Mouse (Mus musculus) liver, embryonic 11.5 days (tissue): ENCODE measurements at regions not wholly inside any gene's neighbourhood (a gene's known extent, or its start where the extent isn't known, plus 50 kb on each side); places are given as distances from the start of the nearest gene placed in this dataset.

ENCODE experiments used
- ATAC-seq: fragments of 200-750 bp; cut with Nextera tagmentation; replicated peaks from 2 replicates; pipeline ENCODE4 v1.8.0; 2017; ENCODE audit warnings: moderate number of reproducible peaks, mild to moderate bottlenecking, moderate TSS enrichment, moderate library complexity; ENCODE audit not compliant: low FRiP score
- DNase-seq: peaks from one replicate; pipeline ENCODE4 v3.0.0-alpha.2; 2017; ENCODE audit warnings: low spot score
- H3K27ac ChIP-seq: fragments of 300-500 bp; sonication (generic); 2 replicates; pipeline ENCODE4 v1.5.1; 2014; ENCODE audit warnings: mild to moderate bottlenecking, low read depth, low read length, control low read depth
- H3K27me3 ChIP-seq: fragments of 300-500 bp; sonication (generic); replicated peaks from 2 replicates; pipeline ENCODE4 v1.6.1; 2014; ENCODE audit warnings: low read length, mixed read lengths; ENCODE audit not compliant: control insufficient read depth, insufficient read depth
- H3K36me3 ChIP-seq: fragments of 300-500 bp; sonication (generic); 2 replicates; pipeline ENCODE4 v1.6.1; 2014; ENCODE audit warnings: mild to moderate bottlenecking, low read length, moderate library complexity, mixed read lengths; ENCODE audit not compliant: control insufficient read depth, insufficient read depth
- H3K4me1 ChIP-seq: fragments of 300-500 bp; sonication (generic); replicated peaks from 2 replicates; pipeline ENCODE4 v1.6.1; 2014; ENCODE audit warnings: low read length, mixed read lengths; ENCODE audit not compliant: control insufficient read depth, insufficient read depth
- H3K4me2 ChIP-seq: fragments of 300-500 bp; sonication (generic); 2 replicates; pipeline ENCODE4 v1.6.1; 2014; ENCODE audit warnings: mild to moderate bottlenecking, control low read depth, moderate library complexity
- H3K4me3 ChIP-seq: fragments of 300-500 bp; sonication (generic); 2 replicates; pipeline ENCODE4 v1.5.1; 2014; ENCODE audit warnings: low read depth, low read length, control low read depth
- H3K9ac ChIP-seq: fragments of 300-500 bp; sonication (generic); 2 replicates; pipeline ENCODE4 v1.6.1; 2014; ENCODE audit warnings: low read depth, low read length, control low read depth
- H3K9me3 ChIP-seq: fragments of 300-500 bp; sonication (generic); 2 replicates; pipeline ENCODE4 v1.6.1; 2016; ENCODE audit warnings: low read length, inconsistent platforms, mixed read lengths; ENCODE audit not compliant: control insufficient read depth
- WGBS: fragments of 180-500 bp; shearing (Covaris S2); extraction: QIAGEN DNeasy Blood & Tissue Kit; methylation state at CpG from one replicate; pipeline ENCODE4 v1.1.7; 2014; 5-methylcytosine and 5-hydroxymethylcytosine counted together

DNA sequence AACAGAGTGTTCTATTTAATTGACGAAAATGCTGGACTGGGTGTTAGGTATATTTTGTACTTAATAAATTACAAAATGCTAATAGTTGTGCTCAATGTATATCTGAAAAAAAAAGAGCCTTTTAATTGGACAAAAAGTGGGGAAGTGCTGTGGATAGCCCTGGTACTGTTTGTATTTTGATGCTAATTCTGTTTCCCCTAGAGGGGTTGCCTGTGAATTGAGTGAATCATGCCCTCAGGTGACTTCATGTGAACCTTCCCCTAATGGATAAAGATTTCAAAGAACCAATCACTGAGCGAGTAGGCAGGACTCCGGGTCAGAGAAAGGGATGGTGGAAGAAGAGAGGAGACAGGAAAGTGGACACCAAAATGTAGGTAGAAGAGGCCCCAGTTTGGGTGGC is 59.7 kb upstream of the Cp start:
- H3K9me3 ChIP-seq: no peaks in the 10 kb centered on the region
- H3K4me3 ChIP-seq: no peak overlapping the region
- H3K36me3 ChIP-seq: no peaks in the 10 kb centered on the region
- H3K9ac ChIP-seq: no peak overlapping the region
- WGBS: 92% methylated on average over 3 of the region's 3 CpGs
- no peak overlapping the region for H3K27ac ChIP-seq
- no peaks in the 10 kb centered on the region for H3K27me3 ChIP-seq
- ATAC-seq (no peak), DNase-seq (no peak)
- H3K4me1 ChIP-seq: peaks cover 7% of the 10 kb centered on the region
- H3K4me2 ChIP-seq: no peak overlapping the region

DNA sequence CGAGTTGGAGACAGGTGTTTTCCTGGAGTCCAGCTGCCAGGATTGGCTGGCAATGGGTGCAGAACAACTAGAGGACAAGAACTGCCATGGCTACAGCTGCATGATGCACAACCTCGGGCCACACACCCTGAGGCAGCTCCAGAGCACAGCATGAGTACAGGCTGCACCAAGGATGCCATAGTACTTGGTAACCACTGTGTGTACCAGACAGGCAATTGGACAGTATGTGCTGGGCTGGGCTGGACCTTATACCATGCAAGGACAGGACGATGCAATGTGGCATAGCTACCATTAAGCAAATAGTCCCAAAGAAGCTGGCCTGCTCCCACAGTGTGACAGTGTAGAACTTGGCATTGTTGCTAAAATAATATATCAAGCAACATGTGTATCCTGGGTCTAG is 54.6 kb upstream of the Cp start:
- no peak overlapping the region for H3K27ac ChIP-seq
- H3K4me2 ChIP-seq: no peak overlapping the region
- H3K36me3 ChIP-seq: no peaks in the 10 kb centered on the region
- H3K9me3 ChIP-seq: no peaks in the 10 kb centered on the region
- no peaks in the 10 kb centered on the region for H3K4me1 ChIP-seq
- no peak overlapping the region for H3K9ac ChIP-seq
- 84% methylated on average over 3 of the region's 3 CpGs for WGBS
- H3K27me3 ChIP-seq: no peaks in the 10 kb centered on the region
- ATAC-seq: no peak
- H3K4me3 ChIP-seq: no peak overlapping the region
- no peak for DNase-seq

DNA sequence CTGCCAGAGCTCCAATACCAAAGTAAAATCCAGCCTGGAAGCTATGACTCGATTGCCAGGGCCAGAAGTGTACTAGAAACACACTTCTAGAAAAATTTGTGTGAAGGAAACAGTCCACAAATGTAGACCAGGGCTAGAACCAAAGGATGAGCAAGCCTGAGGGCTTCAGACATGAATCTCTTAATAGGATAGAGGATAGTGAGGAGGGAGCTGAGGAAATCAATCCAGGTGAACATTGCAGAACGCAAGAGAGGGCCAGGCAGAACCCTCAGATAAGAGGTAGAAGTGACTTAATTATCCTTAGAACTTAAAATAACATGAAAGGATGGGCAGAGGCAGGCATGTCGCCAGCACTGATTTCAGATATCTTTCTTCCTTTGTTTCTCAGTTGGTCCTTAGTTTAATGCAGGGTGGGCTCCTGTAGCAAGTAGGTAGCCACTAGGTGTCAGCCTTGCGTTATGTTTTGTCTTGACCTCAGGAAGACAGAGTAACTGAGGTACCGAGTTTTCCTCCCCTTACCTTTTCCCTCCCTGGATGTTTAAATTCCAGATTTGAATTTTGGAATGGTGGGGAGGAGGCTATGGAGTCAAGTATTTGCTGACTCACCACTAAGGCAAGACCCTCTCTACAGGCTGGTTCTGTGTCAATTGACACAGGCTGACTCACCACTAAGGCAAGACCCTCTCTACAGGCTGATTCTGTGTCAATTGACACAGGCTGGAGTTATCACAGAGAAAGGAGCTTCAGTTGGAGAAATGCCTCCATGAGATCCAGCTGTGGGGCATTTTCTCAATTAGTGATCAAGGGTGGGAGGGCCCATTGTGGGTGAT is 52.2 kb upstream of the Cp start:
- H3K9ac ChIP-seq: no peak overlapping the region
- ATAC-seq (no peak; the same call in 1 of the 2 replicates), DNase-seq (peak; percentile 36)
- H3K4me1 ChIP-seq: no peaks in the 10 kb centered on the region
- no peak overlapping the region for H3K4me3 ChIP-seq
- WGBS: 21% methylated on average over 5 of the region's 5 CpGs
- H3K9me3 ChIP-seq: no peaks in the 10 kb centered on the region
- H3K36me3 ChIP-seq: no peaks in the 10 kb centered on the region
- H3K4me2 ChIP-seq: no peak overlapping the region
- no peak overlapping the region for H3K27ac ChIP-seq
- no peaks in the 10 kb centered on the region for H3K27me3 ChIP-seq
